Mouse (Mus musculus) kidney, postnatal 14 days (tissue): ENCODE results near the gene Manea.
"Not testable (repeated sequence)": the region's sequence is repeated elsewhere in the genome, so short reads cannot be mapped to it uniquely, and the experiment has no call there.

Experiments used
- DNase-seq: peaks from one replicate; pipeline ENCODE4 v3.0.0; 2022; ENCODE audit warnings: mixed read lengths

Gene Manea

DNA sequence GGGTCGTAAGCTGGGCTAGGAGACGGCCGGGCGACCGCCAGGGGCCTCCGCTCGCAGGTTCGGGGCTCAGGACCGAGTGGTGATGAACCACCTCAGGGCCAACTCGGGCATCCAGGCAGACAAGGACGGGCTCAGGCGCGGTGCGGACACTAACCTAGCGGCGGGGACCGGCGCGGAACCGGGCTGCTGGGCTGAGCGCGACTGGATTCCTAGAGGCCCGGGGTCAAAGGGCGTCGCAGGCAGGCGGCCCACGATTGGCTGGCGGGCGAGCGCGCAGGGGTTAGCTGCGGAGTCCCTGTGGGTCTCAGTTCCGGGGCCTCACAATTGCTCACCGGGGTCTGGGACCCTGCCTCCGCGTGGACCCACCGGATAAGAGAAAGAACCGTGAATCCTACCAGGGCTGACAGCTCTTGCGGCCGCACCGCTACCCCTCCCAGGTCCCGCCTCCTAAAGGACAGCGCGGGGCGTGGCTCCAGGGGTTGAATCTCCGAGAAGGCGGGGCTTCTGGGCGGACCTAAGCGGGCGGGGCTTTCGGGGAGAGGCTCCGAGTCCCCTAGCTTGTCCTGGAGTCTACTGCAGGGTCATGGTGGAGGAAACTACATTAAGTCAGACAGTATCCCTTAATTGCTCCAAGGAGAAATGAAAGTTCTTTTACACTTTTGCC, at the start of gene Manea:
Gene Manea, minus strand, starts transcription at position 449 of the 664 bp plus-strand sequence.
- DNase-seq, result peak; percentile 95

DNA sequence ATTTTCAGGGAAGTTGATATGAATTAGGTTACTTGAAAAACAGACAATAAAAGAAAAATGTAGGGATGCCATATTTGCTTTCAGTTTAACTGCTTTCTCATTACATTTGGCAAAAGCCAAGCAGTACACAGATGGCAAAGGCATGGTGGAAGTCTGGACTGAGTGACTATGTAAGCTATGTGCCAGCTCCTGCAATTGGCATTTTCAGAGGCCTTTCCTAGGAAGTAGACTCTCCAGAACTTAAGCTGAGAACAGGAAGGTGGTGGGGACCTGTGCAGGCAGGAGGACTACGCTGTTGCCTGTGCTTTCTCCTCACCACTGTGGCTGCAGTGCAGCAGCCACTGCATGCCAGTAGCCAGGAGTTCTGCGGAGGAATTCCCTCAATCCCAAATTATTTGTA, 7.9 kb upstream of the Manea start:
- no peak for DNase-seq

DNA sequence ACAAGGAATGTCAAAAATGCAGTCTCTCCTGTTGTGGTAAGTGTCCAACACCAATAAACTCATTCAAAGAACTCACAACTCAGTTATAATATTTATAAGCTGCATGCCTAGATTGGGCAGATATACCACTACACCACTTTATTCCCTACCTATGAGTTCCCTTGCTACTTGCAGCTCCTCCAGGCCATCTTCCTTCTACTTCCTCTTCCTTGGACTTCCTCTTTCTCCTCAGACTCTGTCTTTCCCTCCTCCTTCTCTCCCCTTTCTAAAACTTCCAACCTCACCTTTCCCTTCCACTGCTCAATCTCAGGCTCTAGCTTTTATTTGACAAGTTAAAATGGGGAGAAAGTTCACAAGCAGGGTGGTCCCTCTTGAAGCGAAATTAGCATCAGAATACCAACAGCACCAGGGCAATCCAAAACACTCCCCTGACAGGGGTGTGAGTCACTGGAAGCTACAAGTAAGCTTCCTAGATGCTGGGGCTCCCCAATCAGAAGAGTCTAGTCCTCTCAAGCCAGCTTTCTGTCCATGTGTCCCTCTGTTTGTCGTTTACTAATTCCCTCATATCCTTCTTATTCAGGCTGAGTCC, 7.0 kb upstream of the Manea start:
- no peak for DNase-seq

DNA sequence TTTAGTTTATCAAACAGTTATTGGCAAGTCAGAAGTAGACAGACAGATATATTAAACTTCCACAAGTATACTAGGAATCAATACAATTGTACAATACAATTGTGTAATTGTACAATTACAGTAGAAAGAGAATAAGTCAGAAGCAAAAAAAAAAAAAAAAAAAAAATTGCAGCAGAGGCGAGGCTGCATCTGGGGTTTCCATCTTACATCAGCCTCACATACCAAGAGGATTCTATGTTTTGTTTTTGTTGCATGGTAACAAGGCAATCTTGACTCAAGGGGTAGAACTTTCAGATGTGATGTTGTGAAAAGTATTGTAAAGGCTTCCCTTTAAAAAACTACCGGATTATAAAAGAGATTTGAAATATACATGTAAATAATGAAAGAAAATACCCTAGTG, 548 bp upstream of the Manea start:
- DNase-seq, result no peak

DNA sequence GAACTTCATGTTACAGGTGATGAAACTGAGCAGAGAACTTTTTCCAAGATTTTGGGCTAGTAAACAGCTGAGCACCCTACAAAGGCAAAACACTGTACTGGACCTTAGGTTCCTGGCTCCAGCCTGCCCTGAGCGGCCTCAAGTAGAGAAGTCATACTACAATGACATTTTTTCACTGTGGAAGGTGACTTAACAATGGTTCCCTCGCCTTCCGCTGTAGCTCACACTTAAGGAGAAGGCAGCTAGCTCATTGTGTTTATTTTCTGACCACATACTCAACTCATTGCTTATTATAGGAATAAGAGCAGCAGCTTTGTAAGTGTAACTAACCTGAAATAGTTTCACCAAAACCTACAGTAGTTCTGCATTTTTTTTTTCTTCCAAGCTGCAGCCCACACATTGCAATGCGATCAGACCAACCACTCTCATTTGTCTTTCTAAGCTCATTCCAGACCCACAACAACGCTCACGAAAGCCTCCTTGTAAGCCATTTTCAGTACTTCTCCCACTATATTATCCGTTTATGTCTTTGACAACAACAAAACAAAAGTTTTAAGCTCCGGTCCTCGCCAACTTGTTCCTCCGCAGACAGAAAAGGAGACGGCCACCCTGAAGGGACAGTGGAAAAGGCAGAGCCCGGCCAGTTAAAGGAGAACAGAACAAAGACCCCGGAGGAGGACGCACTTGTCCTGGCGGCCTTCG, 799 bp downstream of the Manea start:
- DNase-seq, result no peak

DNA sequence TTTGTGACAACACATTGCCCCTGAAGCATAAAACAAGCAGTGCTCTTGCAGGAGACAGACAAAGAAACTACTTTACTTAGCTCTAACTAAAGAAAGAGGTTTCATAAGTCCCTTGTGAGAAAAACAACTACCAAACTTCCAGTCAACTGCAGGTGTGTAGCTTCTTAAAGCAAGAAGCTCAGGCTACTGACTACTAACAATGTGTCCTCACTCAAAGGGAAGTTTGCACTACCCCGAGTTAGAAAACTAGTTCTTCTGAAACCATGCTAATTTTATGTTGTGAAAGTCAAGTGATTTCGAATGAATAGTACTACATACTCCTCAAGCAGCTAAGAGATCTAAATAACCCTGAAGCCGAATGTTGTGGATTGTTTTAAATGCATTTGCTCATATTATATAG, 1.6 kb downstream of the Manea start:
- no peak for DNase-seq

DNA sequence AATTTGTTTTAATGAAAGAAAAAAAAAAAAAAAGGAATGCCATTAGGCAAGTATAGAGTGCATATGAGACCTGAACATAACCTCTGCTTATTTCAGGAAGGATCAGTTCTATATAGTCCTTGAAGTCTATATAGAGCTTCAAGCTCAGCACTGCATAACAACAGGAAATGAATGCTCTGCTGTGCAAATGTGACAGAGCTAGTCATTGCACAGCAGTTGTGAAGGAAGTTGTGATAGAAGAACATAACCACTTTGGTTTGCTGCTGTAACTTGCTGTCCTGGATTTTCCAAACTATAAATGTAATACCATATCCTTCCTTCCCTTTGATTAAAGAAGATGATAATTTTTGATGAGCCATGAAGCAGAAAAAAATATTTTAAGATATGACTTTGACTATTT, 4.3 kb downstream of the Manea start:
- DNase-seq, result no peak

DNA sequence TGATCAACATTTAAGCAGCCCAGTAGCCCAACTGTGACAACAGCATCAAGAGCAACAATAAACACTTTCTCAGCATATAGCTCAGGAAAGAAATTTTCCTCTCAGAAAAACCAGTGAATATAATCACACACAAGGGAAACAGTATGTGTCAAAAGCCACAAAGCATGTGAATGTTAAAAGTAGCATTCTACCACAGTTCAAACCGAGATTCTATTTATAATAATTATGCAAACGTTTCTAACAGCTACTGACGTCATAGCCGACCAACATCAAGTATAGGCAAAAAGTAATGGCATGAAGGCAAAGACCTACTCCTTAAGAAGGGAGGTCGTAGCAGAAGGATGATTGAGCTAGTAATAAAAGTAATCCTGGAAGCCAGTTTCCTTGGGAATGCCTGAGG, 8.1 kb downstream of the Manea start:
- DNase-seq, result no peak

DNA sequence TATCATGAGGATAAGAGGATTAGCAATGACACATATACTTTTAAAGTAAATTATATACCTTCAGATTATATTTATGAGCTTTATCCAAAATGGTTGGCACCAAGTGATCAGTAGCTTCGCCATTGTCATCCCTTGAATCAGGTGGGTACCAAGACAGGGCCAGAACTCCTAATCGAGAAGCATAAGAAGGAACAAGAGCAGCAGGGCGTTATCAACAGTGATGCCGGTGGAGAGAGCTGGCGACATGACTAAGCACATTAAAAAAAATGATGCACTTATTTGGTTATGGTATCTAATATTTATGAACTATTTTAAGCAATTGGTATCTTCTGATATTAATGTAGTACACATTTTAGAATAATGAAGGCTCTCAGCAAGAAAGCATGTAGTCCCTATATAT, 10.1 kb downstream of the Manea start:
- DNase-seq, result no peak

DNA sequence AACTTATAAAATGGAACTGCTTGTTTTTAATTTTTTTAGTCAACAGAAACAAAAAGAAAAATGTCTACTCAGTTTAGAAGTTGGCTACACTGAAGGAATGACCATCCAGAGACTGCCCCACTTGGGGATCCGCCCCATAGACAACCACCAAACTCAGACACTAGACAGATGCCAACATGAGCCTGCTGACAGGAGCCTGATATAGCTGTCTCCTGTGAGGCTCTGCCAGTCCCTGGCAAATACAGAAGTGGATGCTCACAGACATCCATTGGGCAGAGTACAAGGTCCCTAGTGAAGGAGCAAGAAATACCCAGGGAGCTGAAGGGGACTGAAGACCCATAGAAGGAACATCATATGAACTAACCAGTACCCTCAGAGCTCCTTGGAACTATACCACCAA, 42.0 kb downstream of the Manea start:
- not testable (repeated sequence) for DNase-seq

DNA sequence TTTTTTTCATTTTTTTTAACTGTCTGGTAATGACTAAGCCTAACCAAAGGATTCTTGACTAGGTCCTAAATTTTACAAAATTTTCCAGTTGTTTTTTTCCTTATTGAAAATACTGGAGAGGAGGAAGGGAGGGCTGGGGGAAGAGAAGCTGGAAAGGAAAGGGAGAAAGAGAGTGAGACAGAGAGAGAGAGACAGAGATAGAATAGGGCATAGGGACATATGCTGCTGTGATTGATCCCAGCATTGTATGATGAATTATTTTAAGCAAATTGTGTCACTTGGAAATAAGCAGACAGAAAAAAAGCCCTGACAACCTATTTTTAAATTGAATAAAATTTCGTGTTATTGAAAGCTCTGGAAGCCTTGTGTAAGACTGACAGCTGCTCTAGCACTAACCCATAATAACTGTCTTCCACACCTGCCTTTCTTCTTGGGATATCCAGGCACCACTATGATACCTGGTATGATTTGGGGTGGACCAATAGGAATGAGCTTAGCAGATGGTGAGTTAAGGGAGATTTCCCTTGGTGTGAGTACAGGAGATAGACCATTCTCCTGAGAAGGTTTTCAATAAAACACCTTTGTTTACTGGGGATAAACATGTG, 69.5 kb downstream of the Manea start:
- DNase-seq, result no peak

DNA sequence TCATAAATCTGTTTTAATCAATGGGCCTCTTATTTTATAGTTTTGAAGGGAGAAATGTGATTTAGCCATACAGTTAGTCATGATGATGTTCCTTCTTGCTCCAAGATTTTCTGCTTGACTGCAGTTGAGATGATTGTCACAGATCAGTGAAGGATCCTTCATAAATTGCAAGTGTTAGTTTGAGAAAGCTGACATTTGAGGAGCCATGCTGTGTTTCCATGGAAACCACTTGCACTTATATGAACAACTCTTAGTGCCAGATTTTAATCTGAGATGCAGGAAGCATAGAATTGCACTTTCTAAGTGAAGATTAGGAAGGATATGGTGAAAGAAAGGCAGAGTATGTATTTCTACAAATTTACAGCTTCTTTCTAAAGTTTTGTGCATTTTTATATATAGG, 70.4 kb downstream of the Manea start:
- DNase-seq, result no peak

DNA sequence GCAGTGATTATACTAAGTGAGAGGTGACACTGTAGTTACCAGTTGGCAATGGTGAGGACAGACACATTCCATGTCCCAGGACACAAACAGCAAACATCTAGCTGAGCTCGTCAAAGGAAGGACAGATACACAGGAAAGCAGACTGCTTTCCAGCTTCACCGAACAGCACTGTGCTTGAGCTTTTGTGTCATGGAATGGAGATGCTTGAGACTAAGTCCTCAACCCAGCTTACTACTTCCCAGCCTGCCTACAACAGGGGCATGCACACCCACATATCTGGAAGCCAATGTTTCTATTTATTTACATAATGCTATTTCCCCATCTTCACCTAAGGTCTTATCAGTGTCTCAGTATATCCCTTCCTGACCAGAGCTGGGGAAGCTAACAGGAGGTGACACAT, 70.9 kb downstream of the Manea start:
- no peak for DNase-seq
